Mouse (Mus musculus): ENCODE results near the gene Tex19.1.

DNA sequence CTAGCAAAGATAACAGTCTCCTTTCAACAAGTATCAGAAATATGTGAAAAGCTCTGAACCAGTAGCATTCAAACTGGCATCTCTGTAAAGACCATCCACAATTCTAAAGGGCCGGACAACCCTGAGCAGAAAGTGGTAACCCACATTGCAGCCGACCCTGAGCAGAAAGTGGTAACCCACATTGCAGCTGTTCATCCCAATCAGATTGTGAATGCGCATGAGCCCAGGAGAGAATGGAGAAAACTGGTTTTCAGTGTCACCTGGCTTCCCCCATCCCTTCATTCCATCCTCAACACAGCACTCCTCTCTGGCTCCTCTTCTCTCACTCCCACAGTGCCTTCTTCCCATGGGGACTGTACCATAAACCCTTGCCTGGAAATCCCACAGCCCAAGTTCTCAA is 18.5 kb upstream of the Tex19.1 start:
- no peak for TF ChIP-seq CTCF (conservative IDR thresholded peaks at IDR 0.05; ENCODE audit: low read length)
- TF ChIP-seq NANOG (IDR thresholded peaks at IDR 0.05; ENCODE audit: borderline replicate concordance, low read length): no peak

Data from E14TG2a.4 (cell line).